Mouse (Mus musculus): ENCODE data around the gene Slc38a9. TPM values are rescaled to one million over a fixed set of nuclear protein-coding genes. Genes with fewer than 3 reads are reported as not detected.

Slc38a9 gene
- polyA plus RNA-seq, 2 experiments, result 9.2 to 10.9 TPM

DNA sequence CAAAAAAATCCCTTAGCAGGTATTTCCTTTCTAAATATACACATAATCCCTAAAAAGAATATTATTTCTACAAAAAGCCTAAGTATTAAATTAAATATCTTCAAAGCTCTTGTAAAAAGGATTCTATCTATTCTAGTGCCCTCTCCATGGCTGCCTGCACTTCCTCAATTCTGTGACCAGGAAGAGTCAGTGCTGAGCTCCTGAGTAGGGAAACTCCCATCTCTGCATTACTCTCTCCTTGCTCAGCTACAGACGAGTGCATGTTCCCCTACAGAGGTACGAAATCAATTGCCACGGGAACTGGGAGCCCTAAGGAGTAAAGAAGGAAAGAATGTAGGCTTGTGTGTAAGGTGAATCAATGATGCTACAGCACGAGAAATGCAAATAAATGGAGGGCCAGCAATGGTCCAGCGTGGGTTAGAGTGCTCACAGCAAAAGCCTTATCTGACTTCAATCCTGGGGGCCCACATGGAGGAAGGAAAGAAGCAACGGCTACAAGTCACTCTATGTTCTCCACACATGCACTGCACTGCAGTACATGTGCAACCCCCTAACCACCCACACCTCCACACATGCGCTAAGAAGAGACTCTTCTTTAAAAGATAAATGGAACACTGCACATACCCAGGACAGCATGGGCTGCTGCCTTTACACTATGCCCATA lies 25.2 kb upstream of the Slc38a9 start:
- ATAC-seq (ENCODE audit: insufficient read depth), result peak; percentile 60; the same call in 1 of the 2 replicates
- H3K4me3 ChIP-seq (ENCODE audit: insufficient read depth in 1 of 2, low read depth in 2 of 2, low read length in 2 of 2), result no peak overlapping the region
- H3K36me3 ChIP-seq (replicated peaks; ENCODE audit: control insufficient read depth, insufficient read depth, low read depth), result no peaks in the 10 kb centered on the region
- no peak overlapping the region for H3K27ac ChIP-seq
- H3K27me3 ChIP-seq (ENCODE audit: control insufficient read depth, insufficient read depth, low read length), result no peaks in the 10 kb centered on the region
- no peak for TF ChIP-seq CTCF (IDR thresholded peaks at IDR 0.05; ENCODE audit: low read depth)
- no peak for TF ChIP-seq EP300 (IDR thresholded peaks at IDR 0.05; ENCODE audit: low read depth)
- H3K9ac ChIP-seq (replicated peaks), result no peak overlapping the region
- WGBS (ENCODE audit: insufficient replicate concordance), result 22% methylated on average over 7 of the region's 7 CpGs
- no peaks in the 10 kb centered on the region for H3K9me3 ChIP-seq (ENCODE audit: control insufficient read depth, low read length)
- no peak for DNase-seq (ENCODE audit: low read depth in 3 of 3, low spot score in 3 of 3)
- peaks cover 6 to 16% of the 10 kb centered on the region in 2 experiments for H3K4me1 ChIP-seq (replicated peaks; ENCODE audit: control insufficient read depth in 2 of 2, insufficient read depth in 2 of 2, low read length in 1 of 2)
- peak overlapping the region; percentile 30; the same call in 1 of the 2 replicates for H3K4me2 ChIP-seq (ENCODE audit: low read depth)

DNA sequence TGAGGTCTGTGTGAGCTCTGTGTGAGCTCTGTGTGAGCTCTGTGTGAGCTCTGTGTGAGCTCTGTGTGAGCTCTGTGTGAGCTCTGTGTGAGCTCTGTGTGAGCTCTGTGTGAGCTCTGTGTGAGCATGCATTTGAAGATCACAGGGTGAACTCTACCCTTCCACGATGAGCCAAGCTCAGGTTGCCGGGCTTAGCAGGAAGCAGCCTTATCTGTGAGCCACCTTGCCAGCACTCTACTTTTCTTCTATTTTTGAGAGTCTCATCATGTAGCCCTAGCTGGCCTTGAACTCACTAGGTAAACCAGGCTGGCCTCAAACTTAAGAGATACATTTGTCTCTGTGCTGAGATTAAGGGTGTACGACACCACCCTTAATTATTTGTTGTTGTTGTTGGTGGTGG lies 24.1 kb upstream of the Slc38a9 start:
- peaks cover 6 to 16% of the 10 kb centered on the region in 2 experiments for H3K4me1 ChIP-seq (replicated peaks; ENCODE audit: control insufficient read depth in 2 of 2, insufficient read depth in 2 of 2, low read length in 1 of 2)
- H3K9ac ChIP-seq (replicated peaks), result no peak overlapping the region
- no peak for DNase-seq (ENCODE audit: low read depth in 3 of 3, low spot score in 3 of 3)
- no peaks in the 10 kb centered on the region for H3K27me3 ChIP-seq (ENCODE audit: control insufficient read depth, insufficient read depth, low read length)
- WGBS (ENCODE audit: insufficient replicate concordance), result 27% methylated on average over 3 of the region's 3 CpGs
- ATAC-seq (ENCODE audit: insufficient read depth), result peak; percentile 66
- TF ChIP-seq CTCF (IDR thresholded peaks at IDR 0.05; ENCODE audit: low read depth), result no peak
- TF ChIP-seq EP300 (IDR thresholded peaks at IDR 0.05; ENCODE audit: low read depth), result no peak
- H3K27ac ChIP-seq, result no peak overlapping the region
- H3K9me3 ChIP-seq (ENCODE audit: control insufficient read depth, low read length), result no peaks in the 10 kb centered on the region
- H3K4me3 ChIP-seq (ENCODE audit: insufficient read depth in 1 of 2, low read depth in 2 of 2, low read length in 2 of 2), result no peak overlapping the region
- H3K4me2 ChIP-seq (ENCODE audit: low read depth), result no peak overlapping the region
- no peaks in the 10 kb centered on the region for H3K36me3 ChIP-seq (replicated peaks; ENCODE audit: control insufficient read depth, insufficient read depth, low read depth)

DNA sequence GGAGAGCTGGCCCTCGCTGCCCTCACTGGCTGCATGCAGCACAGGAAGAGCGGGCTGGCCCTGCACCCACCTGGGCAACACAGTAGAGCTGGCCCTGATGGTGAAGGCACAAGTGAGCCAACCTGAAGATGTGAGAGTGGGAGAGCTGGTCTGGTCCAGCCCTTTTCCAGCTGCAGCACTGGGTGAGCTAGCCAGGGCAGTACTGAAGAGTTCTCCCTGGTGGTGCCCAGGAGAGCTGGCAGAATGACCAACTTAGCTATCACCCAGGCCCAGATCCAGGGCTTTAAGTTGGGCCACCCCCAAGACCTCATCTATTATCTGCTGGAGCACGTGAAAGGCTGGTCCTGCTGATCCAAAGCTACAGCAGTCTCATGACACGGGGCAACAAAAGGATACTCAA lies 21.4 kb upstream of the Slc38a9 start:
- ATAC-seq (ENCODE audit: insufficient read depth), result peak; percentile 47; the same call in 1 of the 2 replicates
- no peak overlapping the region for H3K9ac ChIP-seq (replicated peaks)

DNA sequence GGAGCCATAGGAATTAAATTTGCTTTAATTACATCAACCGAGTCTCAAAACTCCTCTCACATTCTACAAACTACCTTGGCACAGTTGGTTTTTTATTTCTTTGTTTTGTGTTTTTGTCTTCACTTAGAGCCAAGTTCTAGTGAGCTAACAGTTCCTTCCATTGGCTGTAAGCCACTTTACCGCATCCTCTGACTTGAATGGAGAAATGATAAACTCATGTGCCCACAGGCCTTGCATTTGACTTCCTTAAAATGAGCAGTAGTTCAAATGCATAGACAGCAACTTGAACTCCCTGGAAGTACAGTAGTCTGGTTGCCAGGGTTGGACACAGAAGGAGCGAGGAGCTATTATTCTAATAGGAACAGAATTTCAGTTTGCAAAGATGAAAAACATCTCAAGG lies 17.7 kb upstream of the Slc38a9 start:
- Histone ChIP-seq H3K9me3 (ENCODE audit: control insufficient read depth, low read length) (no peaks in the 10 kb centered on the region), H3K4me3 (ENCODE audit: insufficient read depth in 1 of 2, low read depth in 2 of 2, low read length in 2 of 2) (no peak overlapping the region), H3K4me2 (ENCODE audit: low read depth) (no peak overlapping the region), H3K36me3 (replicated peaks; ENCODE audit: control insufficient read depth, insufficient read depth, low read depth) (no peaks in the 10 kb centered on the region), H3K27me3 (ENCODE audit: control insufficient read depth, insufficient read depth, low read length) (no peaks in the 10 kb centered on the region), H3K9ac (replicated peaks) (no peak overlapping the region), H3K27ac (no peak overlapping the region), H3K4me1 (replicated peaks; ENCODE audit: control insufficient read depth in 2 of 2, insufficient read depth in 2 of 2, low read length in 1 of 2) (peaks cover 14 to 25% of the 10 kb centered on the region in 2 experiments)
- TF ChIP-seq EP300 (IDR thresholded peaks at IDR 0.05; ENCODE audit: low read depth) (no peak), CTCF (IDR thresholded peaks at IDR 0.05; ENCODE audit: low read depth) (no peak)
- DNase-seq (ENCODE audit: low read depth in 3 of 3, low spot score in 3 of 3) (no peak), ATAC-seq (ENCODE audit: insufficient read depth) (no peak)
- WGBS (ENCODE audit: insufficient replicate concordance), result 78% methylated on average over 3 of the region's 3 CpGs

More for the DNA sequence above, 21.4 kb upstream of the Slc38a9 start:
- no peak for DNase-seq (ENCODE audit: low read depth in 3 of 3, low spot score in 3 of 3)
- TF ChIP-seq EP300 (IDR thresholded peaks at IDR 0.05; ENCODE audit: low read depth), result no peak
- TF ChIP-seq CTCF (IDR thresholded peaks at IDR 0.05; ENCODE audit: low read depth), result no peak
- H3K4me1 ChIP-seq (replicated peaks; ENCODE audit: control insufficient read depth in 2 of 2, insufficient read depth in 2 of 2, low read length in 1 of 2), result peaks cover 6 to 23% of the 10 kb centered on the region in 2 experiments
- no peaks in the 10 kb centered on the region for H3K9me3 ChIP-seq (ENCODE audit: control insufficient read depth, low read length)
- no peaks in the 10 kb centered on the region for H3K36me3 ChIP-seq (replicated peaks; ENCODE audit: control insufficient read depth, insufficient read depth, low read depth)
- no peak overlapping the region for H3K27ac ChIP-seq
- H3K27me3 ChIP-seq (ENCODE audit: control insufficient read depth, insufficient read depth, low read length), result no peaks in the 10 kb centered on the region
- H3K4me2 ChIP-seq (ENCODE audit: low read depth), result no peak overlapping the region
- WGBS (ENCODE audit: insufficient replicate concordance), result 44% methylated on average over 4 of the region's 4 CpGs
- no peak overlapping the region for H3K4me3 ChIP-seq (ENCODE audit: insufficient read depth in 1 of 2, low read depth in 2 of 2, low read length in 2 of 2)

DNA sequence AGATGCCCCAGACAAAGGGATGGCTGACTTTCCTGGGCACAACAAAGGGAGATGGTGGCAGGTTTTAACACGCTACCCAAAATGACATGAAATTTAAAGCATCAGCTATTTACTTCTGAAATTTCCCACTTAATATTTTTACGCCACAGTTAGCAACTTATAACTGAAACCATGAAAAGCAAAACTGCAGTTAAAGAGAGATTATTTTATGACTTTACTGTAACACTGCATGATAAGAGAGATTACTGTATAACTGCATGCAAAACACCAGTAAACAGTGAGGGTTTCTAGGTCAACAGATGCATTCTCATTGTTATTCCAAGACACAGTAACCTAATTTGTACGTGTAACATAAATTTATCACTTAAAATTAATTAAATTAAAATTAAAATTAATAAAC lies 15.6 kb upstream of the Slc38a9 start:
- ATAC-seq (ENCODE audit: insufficient read depth), result no peak
- H3K9ac ChIP-seq (replicated peaks), result no peak overlapping the region
- H3K4me3 ChIP-seq (ENCODE audit: insufficient read depth in 1 of 2, low read depth in 2 of 2, low read length in 2 of 2), result no peak overlapping the region
- no peak for DNase-seq (ENCODE audit: low read depth in 3 of 3, low spot score in 3 of 3)
- H3K27ac ChIP-seq, result no peak overlapping the region
- peaks cover 14 to 22% of the 10 kb centered on the region in 2 experiments for H3K4me1 ChIP-seq (replicated peaks; ENCODE audit: control insufficient read depth in 2 of 2, insufficient read depth in 2 of 2, low read length in 1 of 2)
- no peaks in the 10 kb centered on the region for H3K27me3 ChIP-seq (ENCODE audit: control insufficient read depth, insufficient read depth, low read length)
- 66% methylated on average over 3 of the region's 3 CpGs for WGBS (ENCODE audit: insufficient replicate concordance)
- no peak overlapping the region for H3K4me2 ChIP-seq (ENCODE audit: low read depth)
- no peaks in the 10 kb centered on the region for H3K9me3 ChIP-seq (ENCODE audit: control insufficient read depth, low read length)
- TF ChIP-seq CTCF (IDR thresholded peaks at IDR 0.05; ENCODE audit: low read depth), result no peak
- no peak for TF ChIP-seq EP300 (IDR thresholded peaks at IDR 0.05; ENCODE audit: low read depth)
- no peaks in the 10 kb centered on the region for H3K36me3 ChIP-seq (replicated peaks; ENCODE audit: control insufficient read depth, insufficient read depth, low read depth)

Measured in liver, embryonic 14.5 days (tissue).